Mouse (Mus musculus): ENCODE data around the gene Ppp1r9b.
A peak's percentile ranks its signal among the peaks of the same experiment; 100 is the strongest.

The Ppp1r9b gene

DNA sequence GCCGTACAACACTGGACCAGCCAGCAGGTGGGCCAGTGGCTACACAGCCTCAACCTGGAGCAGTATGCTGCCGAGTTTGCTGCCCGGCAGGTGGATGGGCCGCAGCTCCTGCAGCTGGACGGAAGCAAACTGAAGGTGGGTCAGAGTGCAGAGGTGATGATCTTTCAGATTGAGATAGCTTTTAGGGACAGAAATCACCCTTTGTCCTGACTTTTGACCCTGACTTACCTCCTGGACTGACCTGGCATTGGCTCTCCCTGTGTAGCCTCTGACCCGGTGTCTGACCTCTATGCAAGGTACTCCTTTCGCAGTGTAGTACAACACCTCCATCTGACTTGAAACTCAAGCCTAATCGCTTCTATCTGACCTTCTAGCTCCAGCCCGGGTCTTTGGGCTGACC is 32.6 kb downstream of the Ppp1r9b start:
- no peak for DNase-seq (ENCODE audit: low spot score)

GRCm38 (mm10) chr11:95024439-95025184 is 33.8 kb downstream of the Ppp1r9b start:
- no peak for DNase-seq (ENCODE audit: low spot score)

DNA sequence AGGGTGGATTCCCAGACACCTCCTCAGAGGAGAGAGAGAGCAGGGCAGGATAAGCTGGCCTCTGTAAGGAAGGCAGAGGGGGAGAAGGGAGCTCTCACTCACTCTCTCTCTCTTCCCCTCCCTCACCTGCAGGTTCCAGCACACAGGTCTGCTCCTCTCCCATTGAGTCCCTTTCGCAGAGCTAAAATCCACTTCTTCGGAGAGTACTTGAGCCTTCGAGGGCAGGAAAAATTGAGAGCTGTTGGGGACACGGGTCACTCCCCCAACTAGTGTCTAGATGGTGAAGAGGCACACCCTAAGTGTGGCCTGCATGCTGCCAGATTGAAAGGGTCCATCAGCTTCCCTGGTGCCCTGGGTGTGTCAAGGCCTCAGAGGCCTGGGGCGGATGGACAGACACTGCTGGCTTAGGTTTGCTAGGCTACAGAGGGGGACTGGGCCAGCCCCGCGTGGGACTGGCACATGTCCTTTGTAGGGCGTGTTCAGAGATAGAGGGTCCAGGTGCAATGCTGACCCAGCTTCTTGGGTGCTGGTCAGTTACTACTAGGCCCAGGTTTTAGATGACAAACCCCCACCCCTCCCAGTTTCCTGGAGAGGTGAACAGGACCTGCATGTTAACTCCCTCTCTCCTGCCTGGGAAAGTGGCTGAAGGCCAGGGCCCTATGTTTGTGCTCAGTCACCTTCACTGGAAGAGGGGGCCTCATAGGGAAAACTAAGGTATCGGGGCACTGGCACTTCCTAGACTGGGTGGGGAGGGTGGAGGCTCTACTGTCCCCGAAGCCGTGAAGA is 34.6 kb downstream of the Ppp1r9b start:
- no peak for DNase-seq (ENCODE audit: low spot score)

DNA sequence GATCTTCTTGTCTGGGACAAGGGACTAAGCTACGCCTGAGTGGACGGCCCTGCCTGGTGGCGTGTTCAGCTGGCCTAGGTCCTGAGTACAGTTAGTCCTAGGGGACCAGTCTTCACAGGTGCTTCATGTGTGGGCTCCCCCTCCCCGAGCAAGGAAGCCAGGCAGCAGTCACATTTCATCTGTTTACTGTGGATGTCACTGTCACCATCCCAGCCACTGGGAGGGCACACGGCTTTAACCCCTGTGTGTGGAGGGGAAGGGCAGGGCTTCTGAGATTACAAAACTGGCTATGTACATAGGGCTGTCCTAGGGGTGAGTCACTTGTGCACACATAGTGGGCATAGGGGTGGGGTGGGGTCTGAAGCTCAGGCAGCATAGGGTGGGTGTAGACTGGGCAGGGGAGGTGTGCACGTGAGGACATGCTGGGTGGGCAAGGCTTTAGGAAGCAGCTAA is 35.3 kb downstream of the Ppp1r9b start:
- no peak for DNase-seq (ENCODE audit: low spot score)

DNA sequence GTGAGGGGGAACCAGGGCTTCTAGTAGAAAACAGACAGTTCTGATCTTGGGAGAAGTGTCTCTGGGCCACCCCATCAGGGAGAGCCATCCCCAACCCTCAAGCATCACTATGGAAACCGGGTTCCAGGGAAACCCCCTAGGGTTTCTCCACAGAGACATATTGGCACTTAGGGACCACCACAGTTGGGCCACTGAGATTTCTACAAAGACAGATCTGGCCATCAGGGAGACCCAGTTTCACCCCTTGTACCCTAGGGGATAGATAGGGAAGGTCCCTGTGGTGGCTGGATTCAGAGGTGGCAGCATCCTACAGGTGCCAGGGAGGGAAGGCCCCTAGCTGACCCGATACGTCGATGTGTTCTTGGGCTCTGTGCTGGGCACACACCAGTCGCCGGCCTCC is 36.0 kb downstream of the Ppp1r9b start:
- DNase-seq (ENCODE audit: low spot score): no peak

DNA sequence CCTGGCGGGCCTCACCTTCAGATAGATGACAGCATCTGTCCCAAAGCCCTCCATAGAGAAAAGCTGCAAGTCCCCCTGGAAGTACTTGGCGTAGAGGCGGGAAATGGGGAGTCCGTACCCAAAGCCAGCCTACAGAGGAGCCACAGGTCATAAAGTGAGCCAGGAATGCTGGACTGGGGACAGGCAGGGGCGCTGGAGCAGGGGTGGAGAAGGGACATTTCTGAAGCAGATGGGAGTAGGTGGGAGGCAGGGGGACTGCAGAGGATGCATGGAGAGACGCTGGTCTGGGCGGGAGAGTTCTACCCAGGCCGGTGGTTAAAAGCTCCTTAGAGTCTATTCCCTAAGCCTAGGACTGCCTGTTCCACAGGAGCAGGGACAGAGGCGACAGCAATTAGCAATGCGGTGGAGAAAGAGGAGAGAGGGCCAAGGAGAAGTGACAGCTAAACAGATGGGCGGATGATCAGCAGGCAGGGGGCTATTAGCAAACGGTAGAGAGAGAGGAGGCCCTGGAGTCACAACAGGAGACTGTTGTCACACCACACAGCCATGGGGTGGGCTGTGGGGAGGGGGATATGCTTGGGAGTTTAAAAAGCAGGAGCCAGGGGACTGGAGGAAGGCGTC is 37.1 kb downstream of the Ppp1r9b start:
- no peak for DNase-seq (ENCODE audit: low spot score)

- DNase-seq (ENCODE audit: low spot score): no peak
These were observed 42.1 kb downstream of the Ppp1r9b start for GRCm38 (mm10) chr11:95032945-95033344.

DNA sequence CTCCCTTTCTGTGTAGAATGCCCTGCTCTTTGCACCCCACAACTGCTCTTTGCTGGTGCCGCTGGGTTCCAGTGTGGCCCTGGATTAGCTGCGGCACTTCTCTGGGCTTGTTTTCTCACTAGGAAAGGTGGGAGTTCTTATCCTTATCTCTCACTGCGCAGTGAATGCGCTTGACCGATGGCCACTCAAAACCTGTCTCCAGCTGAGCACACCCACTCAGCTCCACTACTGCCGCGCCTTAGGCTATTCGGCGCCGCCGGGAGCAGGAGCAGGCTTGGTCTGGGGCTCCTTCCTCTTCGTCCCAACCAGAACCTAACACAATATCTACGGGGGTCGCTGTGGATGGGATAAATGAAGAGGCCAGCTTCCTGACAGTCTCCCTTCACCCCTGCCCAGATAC is 42.8 kb downstream of the Ppp1r9b start:
- DNase-seq (ENCODE audit: low spot score): no peak

DNA sequence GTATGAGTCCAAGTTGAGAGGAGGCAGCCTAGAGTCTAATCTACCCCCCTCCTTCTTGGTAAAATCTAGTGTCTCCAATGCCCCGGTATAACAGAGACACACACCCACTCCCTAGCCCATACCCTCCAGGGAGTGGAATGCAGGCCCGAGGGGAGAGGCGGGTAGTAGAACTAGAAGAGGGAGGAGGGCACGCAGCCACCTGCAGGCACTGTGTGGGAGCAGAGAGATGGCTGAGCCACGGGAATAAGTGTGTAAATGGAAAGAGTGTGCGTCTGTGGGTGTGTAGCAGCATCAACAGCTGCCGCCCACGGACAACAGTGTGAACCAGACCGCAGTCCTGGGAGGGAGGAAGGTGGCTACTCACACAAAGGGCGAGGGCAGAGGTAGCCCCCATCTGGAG is 44.1 kb downstream of the Ppp1r9b start:
- DNase-seq (ENCODE audit: low spot score): no peak

GRCm38 (mm10) chr11:95036521-95036920 is 45.7 kb downstream of the Ppp1r9b start:
- no peak for DNase-seq (ENCODE audit: low spot score)

DNA sequence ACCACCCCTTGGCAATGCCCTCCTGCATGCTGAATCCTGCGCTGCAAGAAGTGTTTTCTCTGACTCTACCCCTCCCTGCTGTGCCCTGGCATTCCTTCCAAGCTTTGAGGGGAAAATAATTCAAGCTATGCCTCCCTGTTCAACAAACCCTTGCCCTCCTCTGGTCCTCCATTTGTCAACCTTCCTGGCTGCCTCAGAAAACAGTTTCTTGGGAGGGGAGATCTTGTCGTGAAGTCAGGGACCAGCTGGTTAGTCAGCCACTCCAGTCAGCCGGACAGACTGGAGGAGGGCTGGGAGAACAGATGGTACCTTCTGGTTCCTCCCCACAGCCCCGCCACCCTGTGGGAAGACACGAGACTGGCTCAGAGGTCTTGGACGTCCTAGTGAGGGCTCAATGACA is 46.5 kb downstream of the Ppp1r9b start:
- DNase-seq (ENCODE audit: low spot score): no peak

DNA sequence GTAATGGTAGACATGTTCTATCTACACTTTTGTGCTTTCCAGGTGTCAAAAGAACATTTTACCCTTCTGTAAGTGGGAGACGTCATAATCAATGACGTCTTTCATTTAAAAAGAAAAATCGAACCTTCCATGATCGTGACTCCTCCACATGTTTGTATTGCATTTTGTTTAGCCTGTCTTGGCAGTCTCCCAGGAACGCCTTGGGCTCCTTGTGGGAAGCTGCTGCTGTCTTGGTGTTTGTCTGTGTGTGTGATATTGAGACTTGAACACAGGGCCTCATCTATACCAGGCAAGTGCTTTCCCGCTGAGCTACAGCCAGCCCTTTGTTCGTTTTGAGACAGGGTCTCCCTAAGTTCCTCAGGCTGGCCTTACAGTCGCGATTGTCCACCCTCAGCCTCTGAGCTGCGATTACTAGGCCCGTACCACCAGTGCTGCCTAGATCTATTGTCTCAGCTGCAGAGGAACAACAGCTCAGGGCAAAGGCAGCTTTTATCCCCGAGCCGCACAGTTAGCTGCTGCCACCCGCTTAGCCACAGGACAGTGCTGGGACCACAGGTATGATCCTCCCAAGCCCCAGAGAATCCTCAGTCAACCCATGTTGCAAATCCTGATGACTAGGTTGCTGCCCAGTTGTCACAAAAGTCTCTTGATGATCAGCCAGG is 47.5 kb downstream of the Ppp1r9b start:
- peak; percentile 28 for DNase-seq (ENCODE audit: low spot score)

DNA sequence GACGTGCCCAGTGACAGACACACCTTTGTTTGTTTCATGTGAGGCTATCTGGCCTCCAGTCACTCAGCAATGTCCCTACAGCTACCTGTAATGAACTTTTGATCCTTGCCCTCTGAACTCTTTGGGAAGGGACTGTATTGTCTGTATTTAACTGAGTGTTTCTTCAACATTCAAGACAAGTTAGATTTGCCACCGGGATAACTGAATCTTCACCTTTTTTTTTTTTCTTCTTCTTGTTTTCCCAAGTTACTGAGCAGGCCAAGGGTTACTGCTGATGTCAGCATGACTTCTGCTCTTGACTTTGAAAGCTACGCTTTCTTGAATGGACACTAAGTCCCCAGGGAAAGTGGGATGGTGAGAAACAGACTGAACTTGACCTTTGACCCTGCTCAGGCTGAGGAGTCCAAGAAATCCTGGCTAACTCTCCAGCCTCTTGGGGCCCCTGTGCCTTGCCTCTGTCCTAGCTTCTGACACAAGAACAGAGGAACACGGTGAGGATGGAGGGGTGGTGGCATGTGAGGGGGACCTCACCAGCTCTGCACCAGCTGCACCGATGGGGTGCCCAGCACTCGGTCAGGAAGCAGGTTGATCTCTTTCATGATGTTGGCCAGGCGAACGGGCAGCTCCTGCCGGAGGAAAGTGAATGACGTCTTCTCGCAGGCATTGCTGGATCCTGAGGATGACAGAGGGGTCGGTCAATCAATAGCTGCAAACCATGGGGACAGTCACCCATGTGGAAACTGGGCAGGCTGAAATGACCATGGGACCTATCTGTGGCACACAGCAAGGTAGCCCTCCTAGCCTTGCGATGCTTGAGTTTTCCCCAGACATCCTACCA is 48.2 kb downstream of the Ppp1r9b start:
- peak; percentile 95 for DNase-seq (ENCODE audit: low spot score)

DNA sequence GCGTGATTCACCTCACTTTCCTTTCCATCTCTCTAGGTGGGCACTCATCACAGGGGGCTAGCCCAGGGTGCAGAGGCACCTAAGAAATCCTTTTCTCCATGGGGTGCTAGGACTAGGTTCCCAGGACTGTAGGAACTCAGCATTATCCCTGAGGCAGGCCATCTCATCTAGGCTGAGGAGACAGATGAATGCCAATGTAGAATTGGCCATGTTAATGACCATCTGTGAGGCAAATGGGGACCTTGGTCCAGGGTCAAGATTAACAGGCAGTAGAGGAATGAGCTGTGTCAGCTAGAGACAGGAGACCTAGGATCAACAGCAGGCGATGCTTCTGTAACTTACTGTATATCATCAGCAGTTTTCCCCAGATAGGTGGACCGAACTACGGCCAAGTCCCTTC is 48.9 kb downstream of the Ppp1r9b start:
- DNase-seq (ENCODE audit: low spot score): peak; percentile 13

DNA sequence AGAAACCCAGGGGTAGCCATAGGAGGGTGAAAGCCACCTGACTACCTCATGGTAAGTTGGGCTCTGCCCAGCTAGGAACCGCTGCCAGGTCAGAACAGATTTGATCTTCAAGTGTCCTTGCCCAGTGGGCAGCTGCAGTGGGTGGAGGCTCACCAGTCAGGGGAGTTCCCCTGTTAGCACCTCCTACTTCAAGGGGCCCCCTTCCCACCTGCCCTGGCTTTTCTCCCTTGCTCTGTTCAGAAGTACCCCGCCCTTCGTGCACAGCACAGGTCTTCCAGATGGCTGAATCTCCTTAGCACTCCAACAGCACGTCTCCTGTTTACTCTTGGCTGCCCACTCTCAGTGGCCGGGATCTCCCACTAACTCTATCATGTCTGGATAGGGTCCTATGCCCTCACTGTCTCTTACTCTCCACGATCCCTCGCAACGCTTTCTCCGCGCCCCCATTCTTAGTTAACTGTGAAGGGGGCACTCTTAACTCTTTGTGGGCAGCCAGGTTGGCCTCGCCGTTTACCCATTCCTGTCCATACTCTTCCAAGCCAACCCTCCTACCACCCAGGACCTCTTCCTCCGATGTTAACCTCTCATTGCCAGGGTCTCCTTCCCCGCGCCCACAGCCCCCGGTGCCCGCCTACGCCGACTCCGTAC is 49.8 kb downstream of the Ppp1r9b start:
- DNase-seq (ENCODE audit: low spot score): peak; percentile 38

DNA sequence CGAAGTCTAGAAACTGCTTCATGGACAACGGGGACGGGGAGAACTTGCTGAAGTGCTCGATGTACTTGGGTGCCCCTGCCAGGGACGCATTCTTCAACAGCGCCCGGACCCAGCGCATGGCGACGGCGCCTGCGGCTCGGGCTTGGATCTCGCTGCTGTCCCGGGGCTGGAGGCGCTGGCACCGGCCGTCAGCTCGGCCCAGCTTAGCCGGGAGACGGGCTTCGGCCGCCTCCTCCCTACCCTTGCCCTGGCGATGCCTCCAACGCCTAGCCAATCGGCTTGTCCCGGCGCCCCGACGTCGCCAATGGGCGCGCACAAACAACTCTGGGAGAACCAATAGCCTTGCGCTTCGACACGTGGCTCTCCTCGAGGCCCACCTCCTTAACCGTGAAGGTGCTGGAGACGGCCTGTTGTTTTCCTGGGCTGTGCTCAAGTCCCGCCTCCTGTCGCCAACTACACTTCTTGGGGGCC is 50.3 kb downstream of the Ppp1r9b start, which contains the start of gene Pdk2:
Pdk2 (minus strand) TSS at position 216 of the 471 bp plus-strand sequence.
- peak; percentile 98 for DNase-seq (ENCODE audit: low spot score)

- peak; percentile 96 for DNase-seq (ENCODE audit: low spot score)
These were observed 51.3 kb downstream of the Ppp1r9b start for GRCm38 (mm10) chr11:95042096-95042495.

DNA sequence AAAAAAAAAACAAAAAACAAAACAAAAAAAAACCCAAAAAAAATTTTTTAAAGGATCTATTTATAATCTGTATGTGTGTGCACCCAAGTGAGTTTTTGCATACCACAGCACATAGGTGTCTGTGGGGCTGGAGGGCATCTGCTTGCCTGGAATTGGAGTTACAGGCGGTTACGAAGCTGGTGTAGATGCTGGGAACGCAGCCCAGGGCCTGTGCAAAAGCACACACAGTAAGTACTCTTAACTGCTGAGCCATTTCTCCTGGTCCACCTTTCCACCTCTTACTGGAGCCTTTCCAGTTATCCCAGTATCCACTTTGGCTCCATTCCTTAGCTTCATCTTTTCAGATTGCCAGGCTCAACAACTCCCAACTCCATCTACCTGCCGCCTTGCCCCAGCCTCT is 52.2 kb downstream of the Ppp1r9b start:
- DNase-seq (ENCODE audit: low spot score): no peak

GRCm38 (mm10) chr11:95043608-95044007 is 52.8 kb downstream of the Ppp1r9b start:
- no peak for DNase-seq (ENCODE audit: low spot score)

DNA sequence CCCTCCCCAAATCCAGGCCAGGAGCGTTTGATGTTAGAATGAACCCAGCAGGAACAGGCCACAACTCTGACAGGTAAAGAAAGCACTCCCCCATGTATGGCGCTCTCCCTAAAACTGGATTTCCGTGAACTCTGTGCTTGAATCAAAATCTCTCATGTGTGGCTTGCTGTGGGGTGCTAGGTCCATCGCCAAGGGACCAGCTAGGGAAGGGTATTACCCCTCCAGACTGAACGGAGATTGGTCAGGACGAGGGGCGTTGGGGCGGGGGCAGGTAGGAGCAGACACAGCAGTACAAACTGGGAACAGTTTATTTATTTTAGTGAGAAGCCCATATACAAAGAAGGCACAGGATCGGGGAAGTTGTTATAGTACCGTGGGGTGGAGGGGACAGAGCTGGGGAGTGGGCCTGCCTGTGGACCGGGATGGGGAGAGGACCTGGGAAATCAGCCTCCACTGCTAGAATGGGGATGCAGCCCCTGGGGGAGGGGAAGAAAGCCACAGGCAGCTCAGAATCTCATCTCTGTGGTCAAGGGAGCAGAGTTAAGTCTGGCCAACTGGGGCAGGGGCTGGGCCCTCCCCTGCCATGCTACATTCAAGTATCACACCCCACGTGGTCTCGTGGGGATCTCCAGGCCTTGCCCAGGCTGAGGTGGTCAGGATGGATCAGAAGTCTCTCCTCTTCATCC is 53.5 kb downstream of the Ppp1r9b start:
- DNase-seq (ENCODE audit: low spot score): no peak
